ENCODE assay signal across 8 mouse cellular contexts in the genomic region with DNA sequence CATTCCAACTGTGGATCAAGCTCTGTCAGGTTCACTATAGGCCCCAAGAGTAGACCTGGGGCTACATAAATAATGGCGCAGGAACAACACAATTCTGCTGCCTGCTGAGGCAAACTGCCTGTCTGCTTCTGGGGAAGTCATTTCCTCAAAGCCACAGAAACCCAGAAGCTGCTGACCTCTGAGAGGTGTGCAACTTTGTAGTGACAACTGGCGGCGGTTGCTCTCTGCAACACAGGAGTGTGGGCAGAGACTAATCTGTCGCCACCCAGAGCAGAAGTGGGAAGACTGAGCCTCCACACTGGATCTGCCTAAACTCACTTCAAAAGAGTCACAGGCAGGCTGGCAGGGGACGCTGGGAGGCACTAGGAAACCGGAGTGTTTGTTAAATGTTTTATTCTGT. TPM values are rescaled to one million over a fixed set of nuclear protein-coding genes. Genes with fewer than 3 reads are reported as not detected.
DNase-seq lines count a peak whose midpoint lies in the region; ATAC-seq and TF ChIP-seq lines count a peak whose summit lies in the region.

No protein-coding gene starts in this region.

- H3K4me3 ChIP-seq in layer of hippocampus, adult 2 months: peak overlapping the region; percentile 91; the same call in 1 of the 2 replicates
- H3K4me3 ChIP-seq in embryonic facial prominence, embryonic 11.5 days (ENCODE audit: low read depth, low read length): no peak overlapping the region
- peak overlapping the region; percentile 68 for H3K4me3 ChIP-seq in intestine, embryonic 15.5 days (replicated peaks)

- ATAC-seq in embryonic facial prominence, embryonic 11.5 days (replicated peaks; ENCODE audit: insufficient number of reproducible peaks, low FRiP score, low TSS enrichment, low read depth): no peak
- ATAC-seq in intestine, embryonic 15.5 days: no peak

- DNase-seq in layer of hippocampus, adult 2 months (ENCODE audit: low spot score in 2 of 2): no peak
- no peak for DNase-seq in layer of hippocampus, postnatal 14 days (ENCODE audit: low spot score in 2 of 2)
- DNase-seq in embryonic facial prominence, embryonic 11.5 days (ENCODE audit: low spot score): no peak
- peak; percentile 59 to 60 for DNase-seq in lung, postnatal 4 days
- DNase-seq in thymus, postnatal 4 days: peak; percentile 43
- DNase-seq in adipocyte (ENCODE audit: low spot score): no peak
- no peak for DNase-seq in cerebellum, postnatal 25 days

- peak overlapping the region; percentile 98 for H3K27ac ChIP-seq in layer of hippocampus, adult 2 months
- H3K27ac ChIP-seq in embryonic facial prominence, embryonic 11.5 days (replicated peaks; ENCODE audit: low read depth, low read length): no peak overlapping the region
- H3K27ac ChIP-seq in intestine, embryonic 15.5 days: peak overlapping the region; percentile 92

- H3K36me3 ChIP-seq in embryonic facial prominence, embryonic 11.5 days (replicated peaks; ENCODE audit: control insufficient read depth, insufficient read depth, low read depth, low read length): peaks cover 3% of the 10 kb centered on the region; the same call in 1 of the 2 replicates
- peaks cover 3% of the 10 kb centered on the region; the same call in 1 of the 2 replicates for H3K36me3 ChIP-seq in intestine, embryonic 15.5 days

- H3K9me3 ChIP-seq in embryonic facial prominence, embryonic 11.5 days (replicated peaks; ENCODE audit: control insufficient read depth, low read length): no peaks in the 10 kb centered on the region
- no peaks in the 10 kb centered on the region for H3K9me3 ChIP-seq in intestine, embryonic 15.5 days

- 46% methylated on average over 6 of the region's 6 CpGs for WGBS in embryonic facial prominence, embryonic 11.5 days
- 48% methylated on average over 6 of the region's 6 CpGs for WGBS in intestine, embryonic 15.5 days

- H3K27me3 ChIP-seq in embryonic facial prominence, embryonic 11.5 days (ENCODE audit: control insufficient read depth, insufficient read depth, low read length): no peaks in the 10 kb centered on the region
- no peaks in the 10 kb centered on the region for H3K27me3 ChIP-seq in intestine, embryonic 15.5 days (replicated peaks)

- no peak for TF ChIP-seq CTCF in layer of hippocampus, adult 2 months (conservative IDR thresholded peaks at IDR 0.05)

- peak overlapping the region; percentile 89 for H3K4me2 ChIP-seq in embryonic facial prominence, embryonic 11.5 days (ENCODE audit: low read depth, low read length)
- peak overlapping the region; percentile 89 for H3K4me2 ChIP-seq in intestine, embryonic 15.5 days (replicated peaks)

- H3K9ac ChIP-seq in embryonic facial prominence, embryonic 11.5 days (replicated peaks; ENCODE audit: low read length): peak overlapping the region; percentile 88
- peak overlapping the region; percentile 85 for H3K9ac ChIP-seq in intestine, embryonic 15.5 days

- H3K4me1 ChIP-seq in embryonic facial prominence, embryonic 11.5 days (ENCODE audit: control insufficient read depth, insufficient read depth, low read length): peaks cover 5% of the 10 kb centered on the region; the same call in 1 of the 2 replicates
- H3K4me1 ChIP-seq in intestine, embryonic 15.5 days (replicated peaks): peaks cover 36% of the 10 kb centered on the region

RNA-seq across cellular contexts. Expression of gene Sh3bgrl3, which starts 0.9 kb away (rescaled TPM):
- total RNA-seq in layer of hippocampus, adult 2 months (2021): 100 to 1,000 TPM; 257 to 267 TPM
- total RNA-seq in layer of hippocampus, postnatal 14 days (2021): 100 to 1,000 TPM; 271 to 295 TPM
- 316 TPM in 2 replicates for polyA plus RNA-seq in embryonic facial prominence, embryonic 11.5 days (2014; fragmentation: Nextera tagmentation; extraction: Ambion mirVana)
- 362 and 375 TPM in 2 replicates for polyA plus RNA-seq in intestine, embryonic 15.5 days (2015; fragmentation: Nextera tagmentation; extraction: Ambion mirVana)

RNA-seq across cellular contexts. Expression of gene Ubxn11, which starts 27.1 kb away (rescaled TPM):
- 10 to 100 TPM; 34.0 to 42.4 TPM for total RNA-seq in layer of hippocampus, adult 2 months (2021)
- 10 to 100 TPM; 22.0 to 24.2 TPM for total RNA-seq in layer of hippocampus, postnatal 14 days (2021)
- 5.7 and 6.0 TPM in 2 replicates for polyA plus RNA-seq in embryonic facial prominence, embryonic 11.5 days (2014; fragmentation: Nextera tagmentation; extraction: Ambion mirVana)
- polyA plus RNA-seq in intestine, embryonic 15.5 days (2015; fragmentation: Nextera tagmentation; extraction: Ambion mirVana): 4.4 and 6.0 TPM in 2 replicates

RNA-seq across cellular contexts. Expression of gene Cd52, which starts 34.6 kb away (rescaled TPM):
- 1 to 10 TPM; 1.1 to 3.8 TPM for total RNA-seq in layer of hippocampus, adult 2 months (2021)
- total RNA-seq in layer of hippocampus, postnatal 14 days (2021): 1 to 10 TPM in 1 of 2 experiments, under 1 TPM in 1; 0.86 to 1.5 TPM
- 5.2 and 5.4 TPM in 2 replicates for polyA plus RNA-seq in embryonic facial prominence, embryonic 11.5 days (2014; fragmentation: Nextera tagmentation; extraction: Ambion mirVana)
- polyA plus RNA-seq in intestine, embryonic 15.5 days (2015; fragmentation: Nextera tagmentation; extraction: Ambion mirVana): 27.0 and 29.7 TPM in 2 replicates

RNA-seq across cellular contexts. Expression of gene Cep85, which starts 57.4 kb away (rescaled TPM):
- total RNA-seq in layer of hippocampus, adult 2 months (2021): 10 to 100 TPM; 14.3 to 17.2 TPM
- total RNA-seq in layer of hippocampus, postnatal 14 days (2021): 10 to 100 TPM; 14.4 to 15.2 TPM
- polyA plus RNA-seq in embryonic facial prominence, embryonic 11.5 days (2014; fragmentation: Nextera tagmentation; extraction: Ambion mirVana): 27.5 and 29.4 TPM in 2 replicates
- polyA plus RNA-seq in intestine, embryonic 15.5 days (2015; fragmentation: Nextera tagmentation; extraction: Ambion mirVana): 90.0 and 91.6 TPM in 2 replicates

Comparison
In these comparisons a context has a peak if more than half of its experiments do, and no peak if none do; other contexts are left out.
1. DNase-seq: peak in lung, postnatal 4 days (2 of 2) and thymus, postnatal 4 days (single experiment); none in layer of hippocampus, adult 2 months (0 of 2), layer of hippocampus, postnatal 14 days (0 of 2), embryonic facial prominence, embryonic 11.5 days (single experiment), adipocyte (single experiment) and cerebellum, postnatal 25 days (0 of 2).